Mouse (Mus musculus) limb, embryonic 13.5 days (tissue): Measurements from ENCODE around the gene Fggy. TPM values are rescaled to one million over a fixed set of nuclear protein-coding genes. Genes with fewer than 3 reads are reported as not detected.

Source experiments
- ATAC-seq: fragments of 200-750 bp; cut with Nextera tagmentation; 2 replicates; pipeline ENCODE4 v1.8.0; 2017; ENCODE audit warnings: low read depth, moderate number of reproducible peaks, moderate TSS enrichment; ENCODE audit not compliant: low FRiP score
- H3K27ac ChIP-seq: fragments of 300-500 bp; sonication (generic); 2 replicates; pipeline ENCODE4 v1.5.1; 2015; ENCODE audit warnings: inconsistent platforms, mild to moderate bottlenecking, moderate library complexity
- H3K27me3 ChIP-seq: fragments of 300-500 bp; sonication (generic); 2 replicates; pipeline ENCODE4 v1.6.1; 2015; ENCODE audit warnings: mild to moderate bottlenecking, inconsistent platforms
- H3K36me3 ChIP-seq: fragments of 300-500 bp; sonication (generic); 2 replicates; pipeline ENCODE4 v1.6.1; 2015; ENCODE audit warnings: inconsistent platforms, mild to moderate bottlenecking, moderate library complexity
- H3K4me1 ChIP-seq: fragments of 300-500 bp; sonication (generic); 2 replicates; pipeline ENCODE4 v1.6.1; 2015; ENCODE audit warnings: inconsistent platforms
- H3K4me2 ChIP-seq: fragments of 300-500 bp; sonication (generic); replicated peaks from 2 replicates; pipeline ENCODE4 v1.6.1; 2015; ENCODE audit warnings: inconsistent platforms, mild to moderate bottlenecking, moderate library complexity
- H3K4me3 ChIP-seq: fragments of 300-500 bp; sonication (generic); 2 replicates; pipeline ENCODE4 v1.5.1; 2015; ENCODE audit warnings: moderate library complexity, mild to moderate bottlenecking, inconsistent platforms
- H3K9ac ChIP-seq: fragments of 300-500 bp; sonication (generic); 2 replicates; pipeline ENCODE4 v1.6.1; 2015; ENCODE audit warnings: mild to moderate bottlenecking, inconsistent platforms
- H3K9me3 ChIP-seq: fragments of 300-500 bp; sonication (generic); 2 replicates; pipeline ENCODE4 v1.6.1; 2016; ENCODE audit warnings: inconsistent platforms
- WGBS: fragments of 180-500 bp; shearing (Covaris S2); methylation state at CpG from one replicate; pipeline ENCODE4 v1.1.7; 2015; 5-methylcytosine and 5-hydroxymethylcytosine counted together
- polyA plus RNA-seq: library from polyadenylated mRNA; unstranded; fragments of >200 nt; fragmentation: Nextera tagmentation; extraction: Ambion mirVana; gene quantifications from 2 replicates; pipeline ENCODE4 v1.2.1, GENCODE M21; 2015

Fggy gene
- polyA plus RNA-seq, 1 experiment from 2014 or later: 8.3 TPM

DNA sequence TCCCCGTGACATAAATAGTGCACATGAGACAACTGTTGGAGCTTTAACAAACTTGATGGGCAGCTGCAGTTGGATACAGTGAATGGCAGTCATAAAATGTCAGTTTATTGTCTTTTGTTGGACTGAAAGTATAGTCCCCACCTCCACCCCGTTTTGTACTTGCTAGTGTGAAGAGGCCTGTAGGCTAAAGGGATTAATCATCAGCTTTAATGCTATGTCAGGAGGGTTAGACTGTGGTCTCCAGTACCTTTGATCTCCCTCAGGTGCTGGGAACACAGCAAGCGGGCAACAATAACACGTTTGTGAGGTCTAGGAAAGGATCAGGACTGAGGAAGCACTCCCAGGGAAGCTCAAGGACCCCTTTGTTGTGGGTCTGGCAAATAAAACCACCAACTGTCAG is 214.6 kb downstream of the Fggy start:
- no peak overlapping the region for H3K4me2 ChIP-seq
- H3K9me3 ChIP-seq: no peaks in the 10 kb centered on the region
- no peaks in the 10 kb centered on the region for H3K27me3 ChIP-seq
- no peak overlapping the region for H3K27ac ChIP-seq
- no peak overlapping the region for H3K9ac ChIP-seq
- H3K4me3 ChIP-seq: no peak overlapping the region
- ATAC-seq: peak; percentile 36; the same call in 1 of the 2 replicates
- WGBS: 25% methylated on average over 4 of the region's 4 CpGs
- H3K36me3 ChIP-seq: no peaks in the 10 kb centered on the region
- peaks cover 10% of the 10 kb centered on the region; the same call in 1 of the 2 replicates for H3K4me1 ChIP-seq

DNA sequence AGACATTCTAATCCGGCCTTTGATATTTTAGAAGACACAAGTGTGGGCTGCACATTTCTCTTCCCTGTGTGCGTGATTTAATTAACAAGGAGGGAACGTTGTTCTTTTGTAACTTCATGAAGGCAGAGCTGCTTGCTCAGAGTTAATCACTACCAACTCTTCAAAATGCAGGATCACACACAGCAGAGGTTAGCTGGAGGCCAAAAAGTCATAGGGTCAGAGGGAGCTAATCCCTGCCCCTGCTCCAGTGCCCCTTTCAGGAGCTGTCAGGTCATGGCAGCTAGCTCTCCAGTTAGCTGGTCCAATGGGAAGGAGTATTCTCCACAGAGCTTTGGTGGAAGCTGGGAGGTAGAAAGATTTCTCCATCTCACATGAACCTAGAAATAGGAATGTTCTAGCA is 215.4 kb downstream of the Fggy start:
- Histone ChIP-seq H3K27me3 (no peaks in the 10 kb centered on the region), H3K4me2 (no peak overlapping the region), H3K4me1 (peaks cover 15% of the 10 kb centered on the region), H3K9me3 (no peaks in the 10 kb centered on the region), H3K27ac (no peak overlapping the region), H3K4me3 (no peak overlapping the region), H3K9ac (no peak overlapping the region), H3K36me3 (no peaks in the 10 kb centered on the region)
- ATAC-seq: no peak
- 25% methylated on average over 3 of the region's 3 CpGs for WGBS

DNA sequence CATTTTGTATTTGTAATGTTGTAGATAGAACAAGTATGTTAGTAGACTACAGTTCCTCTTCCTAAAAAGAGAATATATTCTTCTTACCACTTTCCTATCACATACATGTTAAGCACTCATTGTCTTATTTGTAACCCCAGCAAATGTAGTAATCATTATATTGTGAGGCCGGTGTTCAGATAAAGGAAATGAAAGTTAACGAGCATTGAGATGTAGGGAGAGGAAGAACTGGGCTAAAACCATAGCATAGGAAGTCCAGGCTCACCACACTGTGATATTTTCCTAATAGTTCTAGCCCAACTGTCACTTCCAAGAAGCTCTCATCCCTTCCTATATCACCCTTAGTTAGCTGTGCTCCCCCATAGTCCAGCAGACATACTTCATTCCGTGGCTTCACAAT is 218.3 kb downstream of the Fggy start:
- WGBS: 77% methylated on average over 3 of the region's 3 CpGs

DNA sequence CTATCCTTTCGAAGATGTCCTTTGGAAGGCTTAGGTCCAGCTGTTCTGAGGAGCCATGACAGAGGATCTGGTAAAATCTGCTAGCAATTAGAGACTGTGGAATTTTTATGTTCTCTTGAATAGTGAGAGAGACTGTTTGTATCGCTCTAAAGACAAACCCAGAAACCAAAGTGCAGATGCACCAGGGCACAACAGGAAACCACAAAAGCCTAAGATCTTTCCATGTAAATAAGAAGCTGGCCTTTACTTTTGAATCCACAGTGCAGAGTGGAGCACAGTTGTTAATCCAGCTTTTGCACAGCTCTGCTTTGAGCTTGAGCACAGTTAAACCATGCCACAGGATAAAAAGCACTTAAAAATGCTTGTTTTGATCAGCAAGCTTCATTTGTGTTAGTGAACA is 220.5 kb downstream of the Fggy start:
- H3K9ac ChIP-seq: no peak overlapping the region
- 28% methylated on average over 2 of the region's 2 CpGs for WGBS
- H3K27me3 ChIP-seq: no peaks in the 10 kb centered on the region
- ATAC-seq: no peak
- no peak overlapping the region for H3K4me2 ChIP-seq
- no peaks in the 10 kb centered on the region for H3K9me3 ChIP-seq
- H3K36me3 ChIP-seq: no peaks in the 10 kb centered on the region
- peaks cover 15% of the 10 kb centered on the region for H3K4me1 ChIP-seq
- no peak overlapping the region for H3K27ac ChIP-seq
- H3K4me3 ChIP-seq: no peak overlapping the region

More for the DNA sequence above, 218.3 kb downstream of the Fggy start:
- H3K9me3 ChIP-seq: no peaks in the 10 kb centered on the region
- H3K27me3 ChIP-seq: no peaks in the 10 kb centered on the region
- H3K27ac ChIP-seq: no peak overlapping the region
- no peak overlapping the region for H3K4me2 ChIP-seq
- H3K4me1 ChIP-seq: peaks cover 24% of the 10 kb centered on the region
- no peak overlapping the region for H3K4me3 ChIP-seq
- ATAC-seq: no peak
- no peak overlapping the region for H3K9ac ChIP-seq
- no peaks in the 10 kb centered on the region for H3K36me3 ChIP-seq

DNA sequence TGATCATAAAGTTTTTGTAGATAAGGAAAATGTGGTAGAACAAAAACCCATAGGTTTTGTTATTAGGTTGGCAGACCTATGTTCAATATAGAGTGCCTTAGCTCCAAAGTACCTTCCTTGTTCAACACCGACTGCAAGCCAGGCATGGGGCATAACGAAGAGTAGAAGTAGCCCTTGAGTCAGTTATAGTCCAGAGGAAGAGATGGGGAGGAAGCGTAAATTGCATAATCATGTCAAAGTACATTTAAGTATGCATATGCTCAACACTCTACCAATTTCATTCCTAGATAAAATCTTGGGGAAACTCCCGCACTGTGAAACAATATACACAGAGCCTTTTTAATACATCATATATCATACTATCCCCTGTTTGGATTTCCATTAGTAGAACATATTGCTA is 221.2 kb downstream of the Fggy start:
- no peak overlapping the region for H3K4me3 ChIP-seq
- H3K4me1 ChIP-seq: peaks cover 15% of the 10 kb centered on the region
- no peak overlapping the region for H3K9ac ChIP-seq
- no peak overlapping the region for H3K4me2 ChIP-seq
- H3K27ac ChIP-seq: no peak overlapping the region
- ATAC-seq: no peak
- no peaks in the 10 kb centered on the region for H3K36me3 ChIP-seq
- 83% methylated on average over 4 of the region's 4 CpGs for WGBS
- no peaks in the 10 kb centered on the region for H3K27me3 ChIP-seq
- no peaks in the 10 kb centered on the region for H3K9me3 ChIP-seq

DNA sequence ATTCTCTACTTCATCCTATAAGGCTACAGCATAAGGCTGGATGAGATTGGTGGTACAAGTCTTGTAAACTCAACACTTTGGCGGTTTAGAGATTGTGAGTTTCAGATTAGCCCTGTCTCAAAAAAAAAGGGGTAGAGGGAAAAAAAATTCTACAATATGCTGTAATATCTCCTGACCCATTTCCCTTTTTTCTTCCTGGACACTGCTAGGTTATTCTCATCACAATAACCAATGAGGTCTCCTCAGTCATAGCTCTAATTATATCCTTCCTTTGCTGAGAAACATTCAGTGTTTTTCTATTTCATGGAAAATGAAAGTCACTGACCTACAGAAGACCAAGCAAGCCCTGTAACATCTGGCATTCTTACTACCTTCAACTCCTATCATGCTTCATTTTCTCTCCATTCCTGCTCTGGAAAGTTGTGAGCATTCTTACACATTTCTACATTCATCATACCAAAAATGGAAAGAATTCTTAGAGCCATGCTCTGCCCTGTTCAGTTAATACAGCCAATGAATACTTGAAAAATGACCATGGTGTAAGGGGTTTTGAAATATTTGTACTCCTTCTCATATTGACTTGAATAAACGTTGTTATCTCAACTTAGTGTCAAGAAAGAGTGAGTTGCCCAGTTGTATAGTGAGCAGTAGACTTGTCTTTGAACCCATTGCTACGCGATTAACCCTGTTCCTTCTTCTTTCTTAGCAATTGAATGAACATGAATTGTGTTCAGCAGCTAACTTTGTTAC is 227.0 kb downstream of the Fggy start:
- no peak for ATAC-seq
- Histone ChIP-seq H3K4me2 (no peak overlapping the region), H3K9me3 (no peaks in the 10 kb centered on the region), H3K27me3 (no peaks in the 10 kb centered on the region), H3K27ac (no peak overlapping the region), H3K4me1 (no peaks in the 10 kb centered on the region), H3K4me3 (no peak overlapping the region), H3K36me3 (no peaks in the 10 kb centered on the region), H3K9ac (no peak overlapping the region)
- WGBS: 86% methylated on average over 4 of the region's 4 CpGs

DNA sequence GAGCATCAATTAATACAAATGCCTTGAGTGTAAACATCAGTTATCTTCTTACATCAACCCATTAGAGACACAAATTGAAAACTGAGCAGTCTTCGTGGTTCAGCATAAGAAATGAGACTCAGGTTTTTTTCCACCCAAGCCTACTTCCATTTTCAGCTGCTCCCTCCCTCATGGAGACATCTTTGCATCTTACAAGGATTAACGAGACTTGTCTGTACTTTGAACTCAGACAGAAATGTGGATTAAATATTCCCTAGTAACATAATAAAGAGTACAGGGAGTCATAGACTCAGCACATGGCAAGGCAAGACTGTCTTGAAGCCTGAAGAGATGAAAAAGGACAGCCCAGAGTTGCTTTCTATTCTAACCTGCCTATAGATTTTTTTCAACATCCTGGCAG is 230.3 kb downstream of the Fggy start:
- ATAC-seq: no peak
- no peak overlapping the region for H3K4me3 ChIP-seq

DNA sequence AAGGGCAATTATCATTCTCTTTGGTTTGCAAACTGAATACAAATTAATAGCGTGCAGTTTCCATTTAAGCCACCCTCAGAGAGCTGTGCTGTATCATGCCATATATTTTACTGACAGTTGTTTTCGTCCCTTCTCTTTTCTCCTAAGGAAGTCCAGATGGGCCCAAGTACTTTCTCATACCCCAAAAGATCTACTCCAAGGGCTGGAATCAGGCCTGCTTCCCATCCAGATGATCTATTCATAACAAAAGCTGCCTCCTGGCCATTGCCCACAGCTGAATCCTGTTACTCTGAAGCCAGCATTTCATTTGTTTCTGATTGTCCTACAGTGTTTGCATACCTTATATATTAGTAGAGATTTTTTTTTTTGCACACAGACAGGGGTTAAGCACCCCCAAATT is 231.6 kb downstream of the Fggy start:
- Histone ChIP-seq H3K9me3 (no peaks in the 10 kb centered on the region), H3K4me1 (peaks cover 11% of the 10 kb centered on the region; the same call in 1 of the 2 replicates), H3K36me3 (no peaks in the 10 kb centered on the region), H3K4me3 (no peak overlapping the region), H3K9ac (no peak overlapping the region), H3K27me3 (no peaks in the 10 kb centered on the region), H3K4me2 (no peak overlapping the region), H3K27ac (no peak overlapping the region)
- 34% methylated on average over 2 of the region's 2 CpGs for WGBS
- no peak for ATAC-seq

More for the DNA sequence above, 230.3 kb downstream of the Fggy start:
- H3K36me3 ChIP-seq: no peaks in the 10 kb centered on the region
- H3K9me3 ChIP-seq: no peaks in the 10 kb centered on the region
- no peak overlapping the region for H3K9ac ChIP-seq
- WGBS: 53% methylated on average over 2 of the region's 2 CpGs
- no peak overlapping the region for H3K27ac ChIP-seq
- no peak overlapping the region for H3K4me2 ChIP-seq
- no peaks in the 10 kb centered on the region for H3K27me3 ChIP-seq
- H3K4me1 ChIP-seq: peaks cover 6% of the 10 kb centered on the region; the same call in 1 of the 2 replicates

DNA sequence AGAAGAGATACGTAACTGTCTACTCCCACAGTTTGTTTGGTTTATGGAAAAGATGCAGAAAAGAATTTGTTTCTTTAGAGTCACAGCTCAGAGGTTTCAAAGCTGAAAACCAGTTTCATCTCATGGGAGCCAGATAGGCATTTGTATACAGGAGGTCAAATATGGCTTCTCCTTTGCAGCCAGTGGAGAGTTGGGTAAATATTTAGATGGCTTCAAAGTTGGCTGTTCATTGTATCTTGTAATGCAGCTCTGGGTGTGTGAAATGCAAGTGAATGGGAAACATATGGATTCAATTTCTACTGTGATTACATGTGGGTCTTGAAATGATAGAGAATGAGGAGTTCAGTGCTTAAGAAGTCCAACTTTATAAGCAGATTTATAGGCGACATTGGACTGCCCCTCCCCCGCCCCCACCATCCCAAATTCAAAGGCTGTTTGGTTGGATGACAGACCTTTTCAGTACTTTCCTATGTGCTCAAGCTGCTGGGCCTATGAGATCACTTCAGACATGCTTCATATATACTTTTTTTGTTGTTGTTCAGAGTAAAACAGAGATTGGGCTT is 234.7 kb downstream of the Fggy start:
- no peaks in the 10 kb centered on the region for H3K9me3 ChIP-seq

DNA sequence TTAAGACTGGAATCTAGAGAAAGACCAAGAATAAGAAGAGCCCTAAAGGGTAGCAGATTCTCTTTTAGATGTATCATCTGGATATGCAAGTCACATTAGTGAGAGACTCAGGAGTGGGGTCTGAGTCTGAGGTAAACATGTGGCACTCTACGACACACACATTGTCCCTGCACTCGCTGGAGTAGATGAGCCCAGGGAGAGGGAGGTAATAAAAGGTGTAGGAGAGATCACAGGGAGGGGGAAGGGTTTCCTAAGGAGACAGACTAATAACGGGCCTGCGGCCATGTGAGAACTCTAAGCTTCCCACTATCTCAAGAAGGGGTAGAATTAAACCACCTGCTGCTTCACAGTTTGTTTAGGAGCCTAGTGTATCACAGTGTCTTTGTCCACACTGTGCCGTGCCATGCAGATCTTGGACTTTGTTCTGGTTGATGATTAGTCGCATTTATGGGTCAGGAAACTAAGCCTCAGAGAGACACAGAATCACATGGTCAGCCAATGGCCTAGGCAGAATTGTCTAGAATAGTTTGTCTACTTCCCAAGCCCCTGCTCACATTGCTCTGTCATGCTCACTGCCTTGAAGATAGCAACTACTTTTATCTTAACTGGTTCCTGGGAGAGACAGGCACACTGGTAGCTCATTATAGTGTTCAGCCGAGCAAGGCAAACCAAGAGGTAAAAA is 236.5 kb downstream of the Fggy start:
- Histone ChIP-seq H3K27ac (no peak overlapping the region), H3K4me3 (no peak overlapping the region), H3K4me1 (peaks cover 28% of the 10 kb centered on the region), H3K36me3 (no peaks in the 10 kb centered on the region), H3K9me3 (no peaks in the 10 kb centered on the region), H3K27me3 (no peaks in the 10 kb centered on the region), H3K9ac (no peak overlapping the region), H3K4me2 (no peak overlapping the region)
- 29% methylated on average over 7 of the region's 7 CpGs for WGBS
- no peak for ATAC-seq

More for the DNA sequence above, 234.7 kb downstream of the Fggy start:
- H3K9ac ChIP-seq: no peak overlapping the region
- H3K36me3 ChIP-seq: no peaks in the 10 kb centered on the region
- H3K4me1 ChIP-seq: peaks cover 20% of the 10 kb centered on the region
- no peaks in the 10 kb centered on the region for H3K27me3 ChIP-seq
- H3K4me2 ChIP-seq: no peak overlapping the region
- H3K27ac ChIP-seq: no peak overlapping the region
- H3K4me3 ChIP-seq: no peak overlapping the region
- 52% methylated on average over 3 of the region's 3 CpGs for WGBS
- ATAC-seq: peak; percentile 55; the same call in 1 of the 2 replicates

DNA sequence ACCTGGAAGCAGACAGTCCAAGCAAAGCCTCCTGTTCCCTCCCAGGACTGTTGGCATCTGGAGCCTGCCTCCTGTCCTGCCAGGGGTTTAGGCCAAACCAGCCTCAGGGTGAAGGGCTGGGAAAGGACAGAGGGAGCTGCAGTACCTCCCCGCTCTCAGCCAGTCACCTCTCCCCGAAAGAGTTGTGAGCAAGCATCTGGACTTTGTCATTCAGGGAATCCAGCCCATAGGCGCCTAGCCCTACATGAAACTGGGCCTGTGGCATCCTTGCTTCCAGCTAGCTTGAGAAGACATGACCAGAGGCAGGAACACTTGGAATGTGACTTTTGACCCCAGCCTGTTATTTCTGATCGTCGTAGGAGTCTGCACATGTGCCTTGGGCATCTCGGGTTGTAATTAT is 237.3 kb downstream of the Fggy start:
- no peak for ATAC-seq
- no peak overlapping the region for H3K9ac ChIP-seq
- H3K9me3 ChIP-seq: no peaks in the 10 kb centered on the region
- no peak overlapping the region for H3K4me2 ChIP-seq
- H3K4me3 ChIP-seq: no peak overlapping the region
- peaks cover 35% of the 10 kb centered on the region for H3K4me1 ChIP-seq
- H3K27me3 ChIP-seq: no peaks in the 10 kb centered on the region
- WGBS: 23% methylated on average over 6 of the region's 6 CpGs
- no peak overlapping the region for H3K27ac ChIP-seq
- H3K36me3 ChIP-seq: no peaks in the 10 kb centered on the region

DNA sequence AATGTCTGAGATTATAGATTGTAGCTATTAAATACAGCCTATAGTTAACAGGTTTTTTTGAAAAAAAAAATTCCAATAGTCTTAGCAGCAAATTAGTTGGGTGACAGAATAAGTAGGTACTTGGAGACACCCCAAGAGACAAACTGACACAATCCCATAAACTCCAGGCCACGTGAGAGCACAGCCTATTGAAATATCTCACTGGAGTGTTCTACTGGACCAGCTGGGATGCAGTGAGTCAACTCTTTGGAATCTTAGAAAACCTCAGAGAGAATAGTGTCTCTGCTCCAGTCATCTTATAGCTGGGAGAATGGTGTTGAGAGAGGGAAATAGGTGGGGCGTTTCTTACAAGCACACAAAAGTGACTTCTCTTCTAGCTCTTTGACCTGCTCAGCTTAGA is 238.0 kb downstream of the Fggy start:
- Histone ChIP-seq H3K4me1 (peaks cover 35% of the 10 kb centered on the region), H3K4me3 (no peak overlapping the region), H3K9me3 (no peaks in the 10 kb centered on the region), H3K27ac (no peak overlapping the region), H3K36me3 (no peaks in the 10 kb centered on the region), H3K9ac (no peak overlapping the region), H3K27me3 (no peaks in the 10 kb centered on the region), H3K4me2 (no peak overlapping the region)
- WGBS: 58% methylated on average over 2 of the region's 2 CpGs
- no peak for ATAC-seq
